Mouse (Mus musculus): ENCODE data around the gene Rpl35. TPM values are rescaled to one million over a fixed set of nuclear protein-coding genes. Genes with fewer than 3 reads are reported as not detected.
A peak's percentile ranks its signal among the peaks of the same experiment; 100 is the strongest.

Rpl35 gene
- total RNA-seq (2014; rRNA removed; ENCODE audit: low replicate concordance) (54.2 and 56.4 TPM in 2 replicates), polyA plus RNA-seq (2015; fragmentation: Nextera tagmentation; extraction: Ambion mirVana) (539 and 573 TPM in 2 replicates)

- H3K27ac ChIP-seq (ENCODE audit: low read depth), result peak within 1 kb of the TSS; percentile 86
- no peak for DNase-seq (ENCODE audit: low spot score)
- WGBS, result 11% methylated on average over 15 of the region's 15 CpGs
- no peaks in the 10 kb centered on the region for H3K27me3 ChIP-seq (ENCODE audit: control insufficient read depth, insufficient read depth, low read length)
- H3K4me1 ChIP-seq (ENCODE audit: control insufficient read depth, insufficient read depth), result peaks cover 17% of the 10 kb centered on the region; the same call in 1 of the 2 replicates
- H3K4me3 ChIP-seq (ENCODE audit: low read depth, low read length), result peak within 1 kb of the TSS; percentile 71
- no peak for ATAC-seq (ENCODE audit: insufficient read depth, low read depth)
- TF ChIP-seq CTCF (IDR thresholded peaks at IDR 0.05; ENCODE audit: low read depth) (no peak), EP300 (IDR thresholded peaks at IDR 0.05; ENCODE audit: low read depth) (no peak)
- H3K9me3 ChIP-seq (replicated peaks; ENCODE audit: control insufficient read depth, low read length), result no peaks in the 10 kb centered on the region
- H3K9ac ChIP-seq (replicated peaks; ENCODE audit: low read depth, low read length), result peak within 1 kb of the TSS; percentile 87
- peak within 1 kb of the TSS; percentile 69 for H3K4me2 ChIP-seq (ENCODE audit: low read depth, low read length)
- H3K36me3 ChIP-seq (replicated peaks; ENCODE audit: control insufficient read depth, insufficient read depth, low read length), result peaks cover 32% of the 10 kb centered on the region
Observed at GRCm38 (mm10) chr2:39005574-39006079, at the start of gene Rpl35. Gene Rpl35, minus strand, starts transcription at chr2:39005624.

GRCm38 (mm10) chr2:39048515-39048914 is 43.1 kb upstream of the Rpl35 start:
- no peak for TF ChIP-seq EP300 (IDR thresholded peaks at IDR 0.05; ENCODE audit: low read depth)
- no peak for TF ChIP-seq CTCF (IDR thresholded peaks at IDR 0.05; ENCODE audit: low read depth)
- H3K4me2 ChIP-seq (ENCODE audit: low read depth, low read length), result no peak overlapping the region
- H3K27me3 ChIP-seq (ENCODE audit: control insufficient read depth, insufficient read depth, low read length), result no peaks in the 10 kb centered on the region
- ATAC-seq (ENCODE audit: insufficient read depth, low read depth), result no peak
- no peak overlapping the region for H3K4me3 ChIP-seq (ENCODE audit: low read depth, low read length)
- H3K9ac ChIP-seq (replicated peaks; ENCODE audit: low read depth, low read length), result no peak overlapping the region
- H3K36me3 ChIP-seq (replicated peaks; ENCODE audit: control insufficient read depth, insufficient read depth, low read length), result peaks cover 73% of the 10 kb centered on the region
- no peak overlapping the region for H3K27ac ChIP-seq (ENCODE audit: low read depth)
- no peaks in the 10 kb centered on the region for H3K9me3 ChIP-seq (replicated peaks; ENCODE audit: control insufficient read depth, low read length)
- DNase-seq (ENCODE audit: low spot score), result no peak
- H3K4me1 ChIP-seq (ENCODE audit: control insufficient read depth, insufficient read depth), result no peaks in the 10 kb centered on the region
- 96% methylated on average over 1 of the region's 1 CpGs for WGBS

GRCm38 (mm10) chr2:39040215-39040614 is 34.8 kb upstream of the Rpl35 start:
- no peak overlapping the region for H3K9ac ChIP-seq (replicated peaks; ENCODE audit: low read depth, low read length)
- WGBS, result 96% methylated on average over 1 of the region's 1 CpGs
- no peak overlapping the region for H3K4me3 ChIP-seq (ENCODE audit: low read depth, low read length)
- no peak for DNase-seq (ENCODE audit: low spot score)
- TF ChIP-seq CTCF (IDR thresholded peaks at IDR 0.05; ENCODE audit: low read depth) (no peak), EP300 (IDR thresholded peaks at IDR 0.05; ENCODE audit: low read depth) (no peak)
- H3K27ac ChIP-seq (ENCODE audit: low read depth), result no peak overlapping the region
- H3K27me3 ChIP-seq (ENCODE audit: control insufficient read depth, insufficient read depth, low read length), result no peaks in the 10 kb centered on the region
- H3K4me2 ChIP-seq (ENCODE audit: low read depth, low read length), result no peak overlapping the region
- H3K4me1 ChIP-seq (ENCODE audit: control insufficient read depth, insufficient read depth), result no peaks in the 10 kb centered on the region
- ATAC-seq (ENCODE audit: insufficient read depth, low read depth), result no peak
- H3K36me3 ChIP-seq (replicated peaks; ENCODE audit: control insufficient read depth, insufficient read depth, low read length), result peaks cover 67% of the 10 kb centered on the region
- H3K9me3 ChIP-seq (replicated peaks; ENCODE audit: control insufficient read depth, low read length), result no peaks in the 10 kb centered on the region

- TF ChIP-seq EP300 (IDR thresholded peaks at IDR 0.05; ENCODE audit: low read depth), result no peak
- no peak for TF ChIP-seq CTCF (IDR thresholded peaks at IDR 0.05; ENCODE audit: low read depth)
- DNase-seq (ENCODE audit: low spot score), result no peak
- Histone ChIP-seq H3K27ac (ENCODE audit: low read depth) (no peak overlapping the region), H3K27me3 (ENCODE audit: control insufficient read depth, insufficient read depth, low read length) (no peaks in the 10 kb centered on the region), H3K9me3 (replicated peaks; ENCODE audit: control insufficient read depth, low read length) (no peaks in the 10 kb centered on the region), H3K4me1 (ENCODE audit: control insufficient read depth, insufficient read depth) (no peaks in the 10 kb centered on the region), H3K4me3 (ENCODE audit: low read depth, low read length) (no peak overlapping the region), H3K9ac (replicated peaks; ENCODE audit: low read depth, low read length) (no peak overlapping the region), H3K4me2 (ENCODE audit: low read depth, low read length) (no peak overlapping the region), H3K36me3 (replicated peaks; ENCODE audit: control insufficient read depth, insufficient read depth, low read length) (peaks cover 82% of the 10 kb centered on the region)
- no peak for ATAC-seq (ENCODE audit: insufficient read depth, low read depth)
- 95% methylated on average over 1 of the region's 1 CpGs for WGBS
Observed at GRCm38 (mm10) chr2:39031611-39032010, 26.2 kb upstream of the Rpl35 start.

- DNase-seq (ENCODE audit: low spot score) (no peak), ATAC-seq (ENCODE audit: insufficient read depth, low read depth) (no peak)
- TF ChIP-seq CTCF (IDR thresholded peaks at IDR 0.05; ENCODE audit: low read depth) (no peak), EP300 (IDR thresholded peaks at IDR 0.05; ENCODE audit: low read depth) (no peak)
- Histone ChIP-seq H3K27me3 (ENCODE audit: control insufficient read depth, insufficient read depth, low read length) (no peaks in the 10 kb centered on the region), H3K4me3 (ENCODE audit: low read depth, low read length) (no peak overlapping the region), H3K4me1 (ENCODE audit: control insufficient read depth, insufficient read depth) (no peaks in the 10 kb centered on the region), H3K9ac (replicated peaks; ENCODE audit: low read depth, low read length) (no peak overlapping the region), H3K27ac (ENCODE audit: low read depth) (no peak overlapping the region), H3K9me3 (replicated peaks; ENCODE audit: control insufficient read depth, low read length) (no peaks in the 10 kb centered on the region), H3K4me2 (ENCODE audit: low read depth, low read length) (no peak overlapping the region), H3K36me3 (replicated peaks; ENCODE audit: control insufficient read depth, insufficient read depth, low read length) (peaks cover 91% of the 10 kb centered on the region)
- WGBS, result 71% methylated on average over 1 of the region's 1 CpGs
Observed at GRCm38 (mm10) chr2:39020004-39020403, 14.6 kb upstream of the Rpl35 start.

- H3K36me3 ChIP-seq (replicated peaks; ENCODE audit: control insufficient read depth, insufficient read depth, low read length), result peaks cover 84% of the 10 kb centered on the region
- TF ChIP-seq CTCF (IDR thresholded peaks at IDR 0.05; ENCODE audit: low read depth) (no peak), EP300 (IDR thresholded peaks at IDR 0.05; ENCODE audit: low read depth) (no peak)
- no peak for DNase-seq (ENCODE audit: low spot score)
- no peaks in the 10 kb centered on the region for H3K27me3 ChIP-seq (ENCODE audit: control insufficient read depth, insufficient read depth, low read length)
- no peak overlapping the region for H3K27ac ChIP-seq (ENCODE audit: low read depth)
- H3K9ac ChIP-seq (replicated peaks; ENCODE audit: low read depth, low read length), result no peak overlapping the region
- no peaks in the 10 kb centered on the region for H3K9me3 ChIP-seq (replicated peaks; ENCODE audit: control insufficient read depth, low read length)
- no peak for ATAC-seq (ENCODE audit: insufficient read depth, low read depth)
- no peak overlapping the region for H3K4me2 ChIP-seq (ENCODE audit: low read depth, low read length)
- WGBS, result 75% methylated on average over 3 of the region's 3 CpGs
- H3K4me1 ChIP-seq (ENCODE audit: control insufficient read depth, insufficient read depth), result 0 out of 2 replicates have a peak, but pooled peaks cover 1% of the 10 kb centered on the region
- H3K4me3 ChIP-seq (ENCODE audit: low read depth, low read length), result no peak overlapping the region
Observed at GRCm38 (mm10) chr2:39016581-39016980, 11.2 kb upstream of the Rpl35 start.

All from heart, postnatal 0 days (tissue).